Mouse (Mus musculus) heart, adult 2 months (tissue): ENCODE results near the gene Ncl.

Experiments used
- EP300 ChIP-seq: fragments of 200-500 bp; IDR thresholded peaks from 2 replicates; pipeline ENCODE4 v1.6.1; 2011; ENCODE audit warnings: low read depth, low read length, control low read depth; ENCODE audit not compliant: insufficient read depth
- POLR2A ChIP-seq: fragments of 200-500 bp; IDR thresholded peaks from 2 replicates; pipeline ENCODE4 v1.6.1; 2011; ENCODE audit warnings: mild to moderate bottlenecking, low read depth, low read length, control low read depth; ENCODE audit not compliant: insufficient read depth

DNA sequence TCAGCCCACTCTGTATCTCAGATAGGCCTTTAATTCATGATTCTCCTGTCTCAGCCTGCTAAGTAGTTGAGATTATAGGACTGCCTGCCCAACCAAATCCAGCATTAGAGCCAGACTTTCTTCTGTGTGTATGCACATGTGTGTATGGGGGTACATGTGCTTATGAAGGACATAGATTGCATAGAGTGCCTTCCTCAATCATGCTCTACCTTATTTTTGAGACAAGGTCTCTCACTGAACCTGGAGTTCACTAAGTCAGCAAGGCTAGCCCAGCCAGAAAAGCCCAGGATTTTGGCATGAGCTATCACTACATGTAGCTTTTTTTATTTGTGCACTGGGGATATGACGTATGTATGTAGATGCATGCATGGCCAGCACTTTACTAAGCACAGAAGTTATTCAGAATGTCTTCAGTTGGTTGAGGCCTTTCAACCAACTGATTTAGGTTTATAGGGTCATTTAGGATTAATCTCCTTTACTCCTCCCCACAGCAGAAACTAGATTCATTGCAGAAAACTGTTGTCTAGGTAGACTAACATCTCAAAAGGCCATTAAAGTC lies 16.0 kb downstream of the Ncl start:
- no peak for TF ChIP-seq EP300
- no peak for TF ChIP-seq POLR2A
